Mouse (Mus musculus): ENCODE results near the gene Erp27. TPM values are rescaled to one million over a fixed set of nuclear protein-coding genes. Genes with fewer than 3 reads are reported as not detected.
A peak's percentile ranks its signal among the peaks of the same experiment; 100 is the strongest.

Gene Erp27
- total and polyA plus RNA-seq, 2 experiments from 2014 or later = 0.19 to 0.92 TPM

- Histone ChIP-seq H3K9ac (no peak overlapping the region), H3K4me3 (ENCODE audit: low read depth, low read length) (no peak overlapping the region), H3K9me3 (ENCODE audit: low read length) (no peaks in the 10 kb centered on the region), H3K27me3 (ENCODE audit: insufficient read depth, low read length) (no peaks in the 10 kb centered on the region), H3K36me3 (ENCODE audit: insufficient read depth) (no peaks in the 10 kb centered on the region), H3K27ac (ENCODE audit: low read depth, low read length) (no peak overlapping the region), H3K4me1 (ENCODE audit: insufficient read depth) (0 out of 2 replicates have a peak, but pooled peaks cover 2% of the 10 kb centered on the region), H3K4me2 (ENCODE audit: low read depth) (no peak overlapping the region)
- ATAC-seq (no peak), DNase-seq (no peak)
- TF ChIP-seq CTCF (IDR thresholded peaks at IDR 0.05; ENCODE audit: low read depth) = no peak
- 89% methylated on average over 5 of the region's 5 CpGs for WGBS
Observed at GRCm38 (mm10) chr6:136946241-136946640, 24.3 kb upstream of the Erp27 start.

GRCm38 (mm10) chr6:136944511-136944910, 22.5 kb upstream of the Erp27 start:
- 0 out of 2 replicates have a peak, but pooled peaks cover 7% of the 10 kb centered on the region for H3K4me1 ChIP-seq (ENCODE audit: insufficient read depth)
- H3K4me3 ChIP-seq (ENCODE audit: low read depth, low read length) = no peak overlapping the region
- H3K4me2 ChIP-seq (ENCODE audit: low read depth) = no peak overlapping the region
- 91% methylated on average over 8 of the region's 8 CpGs for WGBS
- H3K27ac ChIP-seq (ENCODE audit: low read depth, low read length) = no peak overlapping the region
- no peak for TF ChIP-seq CTCF (IDR thresholded peaks at IDR 0.05; ENCODE audit: low read depth)
- H3K9ac ChIP-seq = no peak overlapping the region
- H3K36me3 ChIP-seq (ENCODE audit: insufficient read depth) = no peaks in the 10 kb centered on the region
- no peaks in the 10 kb centered on the region for H3K27me3 ChIP-seq (ENCODE audit: insufficient read depth, low read length)
- DNase-seq (no peak), ATAC-seq (no peak)
- no peaks in the 10 kb centered on the region for H3K9me3 ChIP-seq (ENCODE audit: low read length)

- Histone ChIP-seq H3K9me3 (ENCODE audit: low read length) (no peaks in the 10 kb centered on the region), H3K27me3 (ENCODE audit: insufficient read depth, low read length) (no peaks in the 10 kb centered on the region), H3K36me3 (ENCODE audit: insufficient read depth) (no peaks in the 10 kb centered on the region), H3K4me3 (ENCODE audit: low read depth, low read length) (no peak overlapping the region), H3K27ac (ENCODE audit: low read depth, low read length) (no peak overlapping the region), H3K9ac (no peak overlapping the region), H3K4me2 (ENCODE audit: low read depth) (no peak overlapping the region), H3K4me1 (ENCODE audit: insufficient read depth) (0 out of 2 replicates have a peak, but pooled peaks cover 7% of the 10 kb centered on the region)
- no peak for DNase-seq
- TF ChIP-seq CTCF (IDR thresholded peaks at IDR 0.05; ENCODE audit: low read depth) = no peak
- no peak for ATAC-seq
Observed at GRCm38 (mm10) chr6:136943392-136943791, 21.4 kb upstream of the Erp27 start.

- Histone ChIP-seq H3K4me3 (ENCODE audit: low read depth, low read length) (no peak overlapping the region), H3K4me2 (ENCODE audit: low read depth) (no peak overlapping the region), H3K27me3 (ENCODE audit: insufficient read depth, low read length) (no peaks in the 10 kb centered on the region), H3K4me1 (ENCODE audit: insufficient read depth) (0 out of 2 replicates have a peak, but pooled peaks cover 7% of the 10 kb centered on the region), H3K9me3 (ENCODE audit: low read length) (no peaks in the 10 kb centered on the region), H3K36me3 (ENCODE audit: insufficient read depth) (no peaks in the 10 kb centered on the region), H3K27ac (ENCODE audit: low read depth, low read length) (peak overlapping the region; percentile 69; the same call in 1 of the 2 replicates), H3K9ac (no peak overlapping the region)
- no peak for TF ChIP-seq CTCF (IDR thresholded peaks at IDR 0.05; ENCODE audit: low read depth)
- WGBS = 48% methylated on average over 9 of the region's 9 CpGs
- peak; percentile 55 for DNase-seq
- ATAC-seq = peak; percentile 65
Observed at GRCm38 (mm10) chr6:136942280-136942679, 20.3 kb upstream of the Erp27 start.

GRCm38 (mm10) chr6:136941051-136942021, 19.4 kb upstream of the Erp27 start, which contains the start of gene Arhgdib:
Arhgdib (minus strand) TSS chr6:136941899.
- H3K4me3 ChIP-seq (ENCODE audit: low read depth, low read length) = no peak within 1 kb of the TSS
- no peak within 1 kb of the TSS for H3K9ac ChIP-seq
- no peaks in the 10 kb centered on the region for H3K9me3 ChIP-seq (ENCODE audit: low read length)
- TF ChIP-seq CTCF (IDR thresholded peaks at IDR 0.05; ENCODE audit: low read depth) = no peak
- H3K27ac ChIP-seq (ENCODE audit: low read depth, low read length) = peak within 1 kb of the TSS; percentile 69
- no peaks in the 10 kb centered on the region for H3K36me3 ChIP-seq (ENCODE audit: insufficient read depth)
- WGBS = 59% methylated on average over 12 of the region's 12 CpGs
- 0 out of 2 replicates have a peak, but pooled peaks cover 7% of the 10 kb centered on the region for H3K4me1 ChIP-seq (ENCODE audit: insufficient read depth)
- H3K4me2 ChIP-seq (ENCODE audit: low read depth) = 0 out of 2 replicates have a peak within 1 kb of the TSS, but pooled peaks have one; percentile 3
- no peaks in the 10 kb centered on the region for H3K27me3 ChIP-seq (ENCODE audit: insufficient read depth, low read length)
- peak; percentile 29 for DNase-seq
- ATAC-seq = peak; percentile 65

GRCm38 (mm10) chr6:136940188-136940960, 18.4 kb upstream of the Erp27 start:
- Histone ChIP-seq H3K9ac (no peak overlapping the region), H3K4me2 (ENCODE audit: low read depth) (no peak overlapping the region), H3K27ac (ENCODE audit: low read depth, low read length) (0 out of 2 replicates have a peak overlapping the region, but pooled peaks have one; percentile 69), H3K4me3 (ENCODE audit: low read depth, low read length) (no peak overlapping the region), H3K9me3 (ENCODE audit: low read length) (no peaks in the 10 kb centered on the region), H3K27me3 (ENCODE audit: insufficient read depth, low read length) (no peaks in the 10 kb centered on the region), H3K36me3 (ENCODE audit: insufficient read depth) (no peaks in the 10 kb centered on the region), H3K4me1 (ENCODE audit: insufficient read depth) (0 out of 2 replicates have a peak, but pooled peaks cover 7% of the 10 kb centered on the region)
- 85% methylated on average over 11 of the region's 11 CpGs for WGBS
- DNase-seq (no peak), ATAC-seq (no peak)
- TF ChIP-seq CTCF (IDR thresholded peaks at IDR 0.05; ENCODE audit: low read depth) = no peak
